Mouse (Mus musculus) stomach, postnatal 0 days (tissue): ENCODE measurements around the gene Asz1.
A peak's percentile ranks its signal among the peaks of the same experiment; 100 is the strongest.

ENCODE experiments used
- CTCF ChIP-seq: IDR thresholded peaks from 2 replicates; pipeline ENCODE4 v1.5.1; 2016; ENCODE audit warnings: antibody characterized with exemption, low read depth, mild to moderate bottlenecking, moderate library complexity
- EP300 ChIP-seq: optimal IDR thresholded peaks from 2 replicates; pipeline ENCODE3; 2016; ENCODE audit warnings: antibody characterized with exemption

GRCm38 (mm10) chr6:18087160-18087804 is 21.6 kb downstream of the Asz1 start:
- TF ChIP-seq CTCF (peak; percentile 75), EP300 (no peak)
